Mouse (Mus musculus): ENCODE results near the gene Slc22a2. TPM values are rescaled to one million over a fixed set of nuclear protein-coding genes. Genes with fewer than 3 reads are reported as not detected.
"Not testable (repeated sequence)": the region's sequence is repeated elsewhere in the genome, so short reads cannot be mapped to it uniquely, and the experiment has no call there.

Gene Slc22a2
- polyA plus RNA-seq, 1 experiment from 2014 or later, result 55.6 TPM

DNA sequence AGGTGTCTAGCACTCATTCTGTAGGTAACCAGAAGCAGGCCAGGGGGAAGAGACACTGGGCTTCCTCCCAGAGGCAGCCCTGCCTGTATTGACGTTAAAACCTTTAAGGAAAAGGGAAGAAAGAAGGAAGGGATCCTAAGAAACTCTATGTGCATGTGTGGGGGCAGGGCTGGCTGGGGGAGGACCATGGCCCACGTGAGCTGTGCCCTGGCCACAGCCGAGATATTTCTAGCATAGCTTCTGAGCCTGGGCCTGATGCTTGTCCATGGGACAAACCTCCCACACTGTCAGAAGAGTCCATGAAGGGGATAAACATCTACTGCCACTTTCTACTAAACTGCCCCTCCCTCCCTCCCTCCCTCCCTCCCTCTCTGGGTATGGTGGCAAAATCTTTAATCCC, 89.9 kb downstream of the Slc22a2 start:
- Histone ChIP-seq H3K4me1 (replicated peaks; ENCODE audit: insufficient read depth, low read length) (peaks cover 7% of the 10 kb centered on the region; the same call in 1 of the 2 replicates), H3K9ac (ENCODE audit: low read depth, low read length) (no peak overlapping the region), H3K27ac (no peak overlapping the region), H3K9me3 (replicated peaks; ENCODE audit: low read length) (no peaks in the 10 kb centered on the region), H3K4me2 (ENCODE audit: low read length) (no peak overlapping the region), H3K27me3 (ENCODE audit: insufficient read depth, low read length) (no peaks in the 10 kb centered on the region), H3K36me3 (ENCODE audit: insufficient read depth, low read length) (no peaks in the 10 kb centered on the region), H3K4me3 (replicated peaks; ENCODE audit: low read depth, low read length) (no peak overlapping the region)
- no peak for ATAC-seq (replicated peaks; ENCODE audit: low FRiP score, low read depth)
- TF ChIP-seq CTCF (IDR thresholded peaks at IDR 0.05; ENCODE audit: low read depth), result no peak
- 37% methylated on average over 3 of the region's 3 CpGs for WGBS
- DNase-seq (ENCODE audit: low spot score), result no peak

- ATAC-seq (replicated peaks; ENCODE audit: low FRiP score, low read depth); DNase-seq (ENCODE audit: low spot score); H3K4me2 ChIP-seq (ENCODE audit: low read length); H3K27ac ChIP-seq; H3K9ac ChIP-seq (ENCODE audit: low read depth, low read length); H3K27me3 ChIP-seq (ENCODE audit: insufficient read depth, low read length); H3K36me3 ChIP-seq (ENCODE audit: insufficient read depth, low read length); H3K9me3 ChIP-seq (replicated peaks; ENCODE audit: low read length); H3K4me1 ChIP-seq (replicated peaks; ENCODE audit: insufficient read depth, low read length); H3K4me3 ChIP-seq (replicated peaks; ENCODE audit: low read depth, low read length): not testable (repeated sequence)
- WGBS, result 85% methylated on average over 7 of the region's 7 CpGs
Observed at GRCm38 (mm10) chr17:12674980-12675379, 91.0 kb downstream of the Slc22a2 start.

GRCm38 (mm10) chr17:12675646-12676045, 91.7 kb downstream of the Slc22a2 start, which contains the start of gene Slc22a1:
Gene Slc22a1 (minus strand): TSS chr17:12675829.
- Histone ChIP-seq H3K9me3 (replicated peaks; ENCODE audit: low read length) (no peaks in the 10 kb centered on the region), H3K27ac (peak within 1 kb of the TSS; percentile 62; the same call in 1 of the 2 replicates), H3K4me1 (replicated peaks; ENCODE audit: insufficient read depth, low read length) (no peaks in the 10 kb centered on the region), H3K9ac (ENCODE audit: low read depth, low read length) (no peak within 1 kb of the TSS), H3K4me2 (ENCODE audit: low read length) (no peak within 1 kb of the TSS; the same call in 1 of the 2 replicates), H3K36me3 (ENCODE audit: insufficient read depth, low read length) (no peaks in the 10 kb centered on the region), H3K27me3 (ENCODE audit: insufficient read depth, low read length) (no peaks in the 10 kb centered on the region), H3K4me3 (replicated peaks; ENCODE audit: low read depth, low read length) (no peak within 1 kb of the TSS)
- ATAC-seq (replicated peaks; ENCODE audit: low FRiP score, low read depth), result peak; percentile 52
- 61% methylated on average over 7 of the region's 7 CpGs for WGBS
- TF ChIP-seq CTCF (IDR thresholded peaks at IDR 0.05; ENCODE audit: low read depth), result no peak
- no peak for DNase-seq (ENCODE audit: low spot score)

- no peak for TF ChIP-seq CTCF (IDR thresholded peaks at IDR 0.05; ENCODE audit: low read depth)
- Histone ChIP-seq H3K9ac (ENCODE audit: low read depth, low read length) (no peak overlapping the region), H3K9me3 (replicated peaks; ENCODE audit: low read length) (no peaks in the 10 kb centered on the region), H3K4me3 (replicated peaks; ENCODE audit: low read depth, low read length) (no peak overlapping the region), H3K4me2 (ENCODE audit: low read length) (no peak overlapping the region), H3K4me1 (replicated peaks; ENCODE audit: insufficient read depth, low read length) (no peaks in the 10 kb centered on the region), H3K27ac (no peak overlapping the region), H3K27me3 (ENCODE audit: insufficient read depth, low read length) (no peaks in the 10 kb centered on the region), H3K36me3 (ENCODE audit: insufficient read depth, low read length) (no peaks in the 10 kb centered on the region)
- DNase-seq (ENCODE audit: low spot score), result no peak
- no peak for ATAC-seq (replicated peaks; ENCODE audit: low FRiP score, low read depth)
Observed at GRCm38 (mm10) chr17:12677139-12677538, 93.2 kb downstream of the Slc22a2 start.

Other genes starting within 250 kb of the Slc22a2 start
- gene Plg, start 205.5 kb upstream of the Slc22a2 start, polyA plus RNA-seq (2015; fragmentation: Nextera tagmentation; extraction: Ambion mirVana), result 0.13 and 0.20 TPM in 2 replicates
- 0.57 and 0.68 TPM in 2 replicates for gene Slc22a3, start 76.4 kb upstream of the Slc22a2 start, polyA plus RNA-seq (2015; fragmentation: Nextera tagmentation; extraction: Ambion mirVana)
- 57.4 and 70.3 TPM in 2 replicates for gene Slc22a1, start 91.7 kb downstream of the Slc22a2 start, polyA plus RNA-seq (2015; fragmentation: Nextera tagmentation; extraction: Ambion mirVana)
- gene Igf2r, start 185.5 kb downstream of the Slc22a2 start, polyA plus RNA-seq (2015; fragmentation: Nextera tagmentation; extraction: Ambion mirVana), result 16.1 and 16.7 TPM in 2 replicates